Mouse (Mus musculus) cerebellum, adult 11 months (tissue): ENCODE results near the gene Mlxipl.
"Not testable (repeated sequence)": the region's sequence is repeated elsewhere in the genome, so short reads cannot be mapped to it uniquely, and the experiment has no call there.

Source experiments
- DNase-seq: peaks from one replicate; pipeline ENCODE4 v3.0.0; 2022

Mlxipl gene

GRCm38 (mm10) chr5:135089653-135090052 lies at the start of gene Mlxipl:
Gene Mlxipl, plus strand, starts transcription at chr5:135089890.
- DNase-seq, result no peak

GRCm38 (mm10) chr5:135040059-135040458 lies 49.6 kb upstream of the Mlxipl start:
- no peak for DNase-seq

GRCm38 (mm10) chr5:135040777-135041176 lies 48.9 kb upstream of the Mlxipl start:
- no peak for DNase-seq

GRCm38 (mm10) chr5:135042105-135042788 lies 47.4 kb upstream of the Mlxipl start:
- no peak for DNase-seq

DNA sequence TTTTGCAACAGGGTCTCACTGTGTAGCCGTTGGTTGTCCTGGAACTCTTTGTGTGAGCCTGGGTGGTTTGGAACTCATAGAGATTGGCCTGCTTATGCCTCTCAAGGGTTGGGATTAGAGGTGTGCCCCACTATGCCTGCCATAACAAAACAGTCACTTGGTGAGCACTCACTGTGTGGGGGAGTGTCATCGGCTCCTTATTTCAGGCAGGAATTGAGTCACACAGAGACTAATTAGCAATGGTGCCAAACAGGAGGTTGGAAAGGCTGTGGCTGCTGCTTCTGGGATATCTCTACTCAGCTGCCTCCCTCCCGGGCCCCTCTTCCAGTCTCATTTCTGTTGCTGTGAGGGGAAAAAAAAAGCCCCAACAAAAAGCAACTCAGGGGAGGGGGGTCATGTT lies 45.1 kb upstream of the Mlxipl start:
- no peak for DNase-seq

GRCm38 (mm10) chr5:135048539-135048938 lies 41.2 kb upstream of the Mlxipl start:
- DNase-seq, result no peak

DNA sequence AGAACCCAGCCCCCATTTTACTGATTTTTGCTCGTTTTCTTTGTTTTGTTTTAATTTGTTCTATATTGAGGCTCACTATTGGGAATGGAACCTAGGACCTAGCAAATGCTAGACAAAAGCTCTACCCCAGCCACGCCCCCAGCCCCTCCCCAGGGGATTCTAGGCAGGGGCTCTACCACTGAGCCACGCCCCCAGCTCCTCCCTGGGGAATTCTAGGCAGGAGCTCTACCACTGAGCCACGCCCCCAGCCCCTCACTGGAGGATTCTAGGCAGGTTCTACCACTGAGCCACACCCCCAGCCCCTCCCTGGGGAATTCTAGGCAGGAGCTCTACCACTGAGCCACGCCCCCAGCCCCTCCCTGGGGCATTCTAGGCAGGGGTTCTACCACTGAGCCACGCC lies 40.4 kb upstream of the Mlxipl start:
- DNase-seq, result not testable (repeated sequence)

GRCm38 (mm10) chr5:135053356-135053755 lies 36.3 kb upstream of the Mlxipl start:
- DNase-seq, result no peak

GRCm38 (mm10) chr5:135063629-135064381 lies 25.9 kb upstream of the Mlxipl start, which contains the start of gene Dnajc30:
Gene Dnajc30, plus strand, starts transcription at chr5:135064202.
- peak; percentile 96 for DNase-seq

GRCm38 (mm10) chr5:135064382-135064766 lies 25.3 kb upstream of the Mlxipl start:
- no peak for DNase-seq

DNA sequence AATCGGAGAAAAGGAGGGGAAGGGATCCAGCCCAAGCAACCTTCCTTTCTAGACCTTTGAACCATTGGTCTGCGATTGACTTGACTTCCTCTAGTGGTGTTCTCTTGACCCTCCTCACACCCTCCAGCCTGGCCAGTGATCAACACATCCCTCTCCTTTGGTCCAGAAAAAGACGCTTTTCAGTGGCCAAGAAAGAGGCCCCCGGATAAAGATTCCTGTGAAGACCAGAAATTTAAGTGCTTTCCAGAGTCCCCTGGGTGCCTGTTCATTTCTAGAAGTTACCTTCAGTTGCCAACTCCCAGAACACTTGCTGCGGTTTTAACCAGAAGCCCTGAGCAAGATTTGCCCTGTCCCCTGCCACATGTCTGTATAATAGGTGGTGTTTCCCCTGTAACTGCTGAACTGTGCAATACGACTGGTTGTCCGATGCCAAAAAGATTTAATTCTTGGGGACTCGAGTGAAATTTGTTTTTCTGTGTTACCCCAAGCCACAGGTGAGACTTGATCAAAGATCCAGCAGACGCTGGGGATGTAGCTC lies 24.7 kb upstream of the Mlxipl start, which contains the start of gene Bud23:
Bud23 (minus strand) TSS at position 51 of the 538 bp plus-strand sequence.
- not testable (repeated sequence) for DNase-seq

- no peak for DNase-seq
Observed at GRCm38 (mm10) chr5:135066008-135066407, 23.7 kb upstream of the Mlxipl start.

GRCm38 (mm10) chr5:135070448-135070847 lies 19.2 kb upstream of the Mlxipl start:
- no peak for DNase-seq

DNA sequence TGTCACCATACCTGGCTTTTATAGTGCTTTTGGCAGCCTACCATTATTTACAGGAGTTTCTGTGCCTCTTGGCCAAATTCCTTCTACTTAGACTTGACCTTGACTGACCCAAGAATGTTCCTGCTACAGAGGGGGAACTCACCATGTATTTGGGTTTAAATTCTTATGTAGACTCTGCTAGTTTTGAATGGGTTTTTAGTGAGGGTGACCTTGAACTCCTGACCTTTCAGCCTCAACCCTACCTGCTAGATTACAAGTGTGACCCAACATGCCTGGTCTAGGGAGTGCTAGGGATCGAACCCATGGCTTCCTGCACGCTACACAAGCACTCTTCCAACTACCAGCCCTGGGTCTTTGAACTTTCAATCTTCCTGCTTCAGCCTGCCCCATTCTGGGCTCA lies 17.6 kb upstream of the Mlxipl start:
- no peak for DNase-seq

GRCm38 (mm10) chr5:135072720-135073119 lies 17.0 kb upstream of the Mlxipl start:
- DNase-seq, result no peak

- peak; percentile 12 for DNase-seq
Observed at GRCm38 (mm10) chr5:135073349-135074150, 16.1 kb upstream of the Mlxipl start.

- no peak for DNase-seq
Observed at GRCm38 (mm10) chr5:135075655-135076054, 14.0 kb upstream of the Mlxipl start.

DNA sequence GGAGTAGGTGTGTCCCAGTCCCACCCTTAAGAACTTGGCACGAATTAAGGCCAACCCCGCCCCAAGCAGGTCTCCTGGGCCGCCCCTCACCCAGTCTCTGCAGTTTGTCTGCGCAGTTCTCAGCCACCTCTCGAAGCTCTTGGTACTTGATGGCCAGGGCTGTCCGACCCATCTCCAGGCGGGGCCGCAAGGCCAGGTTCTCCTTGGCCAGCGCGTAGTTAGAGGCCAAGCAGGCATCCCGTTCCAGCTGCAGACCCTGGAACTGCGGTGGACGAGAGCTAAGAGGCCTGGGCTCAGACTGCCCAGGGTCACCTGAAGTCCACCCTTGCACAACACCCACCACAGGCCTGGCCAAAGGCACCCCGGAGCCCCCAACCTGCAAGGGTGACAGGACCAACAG lies 13.3 kb upstream of the Mlxipl start:
- peak; percentile 12 for DNase-seq

DNA sequence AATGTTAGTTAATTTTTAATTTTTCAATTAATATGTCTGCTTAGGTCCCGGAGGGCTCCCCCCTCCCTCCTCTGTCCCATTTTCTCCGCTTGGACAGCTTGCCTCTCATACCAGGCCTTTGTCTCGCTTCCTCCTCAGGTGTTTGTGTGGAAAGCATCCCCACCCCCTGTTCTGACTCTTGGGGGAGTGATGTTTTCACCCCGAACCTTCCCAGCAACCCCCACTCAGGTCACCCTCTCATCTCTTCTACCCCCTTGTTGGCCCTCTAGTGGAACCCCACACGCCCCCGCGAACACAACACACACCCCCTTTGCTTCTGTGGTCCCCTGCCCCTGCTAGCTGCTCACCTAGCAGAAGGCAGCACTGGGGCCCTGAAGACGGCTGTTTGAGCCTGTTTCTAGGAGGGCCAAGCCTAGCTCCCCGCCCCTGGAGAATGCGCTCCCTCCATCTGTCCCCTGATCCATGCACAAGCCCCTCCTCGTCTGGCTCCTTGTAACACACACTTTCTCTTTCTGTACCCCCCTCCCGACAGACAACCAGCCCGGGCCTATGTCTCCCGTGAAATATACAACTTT lies 12.7 kb upstream of the Mlxipl start:
- peak; percentile 26 for DNase-seq

DNA sequence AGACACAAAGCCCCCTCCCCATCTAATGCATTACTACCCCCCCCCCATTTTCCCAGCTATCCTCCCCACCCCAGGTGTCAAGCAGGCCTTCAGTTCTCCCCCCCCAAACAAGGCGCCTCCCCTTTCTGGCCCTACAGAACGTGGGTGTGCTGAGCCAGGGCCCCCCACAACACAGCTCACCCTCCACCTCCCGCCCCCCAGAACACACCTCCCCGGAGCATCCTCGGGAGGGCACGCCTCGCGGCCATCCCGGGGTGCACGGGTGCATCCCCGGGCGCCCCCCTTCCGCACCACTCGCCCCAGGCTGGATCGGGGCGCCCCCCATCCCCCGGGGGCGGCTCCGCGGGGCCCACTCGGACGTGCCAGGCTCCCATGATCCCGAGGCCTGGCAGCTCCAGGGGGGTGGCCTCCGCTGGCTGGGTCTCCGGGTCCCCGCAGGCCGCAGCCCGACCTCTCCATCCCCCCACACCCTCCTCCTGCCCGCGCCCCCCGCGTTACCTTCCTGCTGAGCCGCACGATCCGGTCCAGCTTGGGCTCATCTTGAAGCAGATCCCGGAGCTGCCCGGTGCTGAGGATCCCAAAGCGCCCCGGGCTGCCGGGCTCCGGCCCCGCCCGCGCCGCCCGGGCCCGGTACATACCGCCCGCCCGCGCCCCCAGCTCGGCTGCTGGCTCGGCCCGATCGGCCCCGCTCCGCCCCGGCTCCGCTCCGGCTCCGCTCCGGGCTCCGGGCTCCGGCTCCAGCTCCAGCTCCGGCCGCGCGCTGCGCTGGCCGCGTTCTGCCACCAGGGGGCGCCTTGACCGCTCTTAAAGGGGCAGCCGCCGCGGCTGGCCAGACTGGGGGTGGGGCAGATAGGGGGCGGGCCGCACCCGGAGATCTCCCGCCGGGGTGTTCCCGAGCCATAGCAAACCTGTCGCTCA lies 11.9 kb upstream of the Mlxipl start, which contains the start of gene Vps37d:
Vps37d (minus strand) TSS at position 703 of the 918 bp plus-strand sequence.
- peak; percentile 93 for DNase-seq

DNA sequence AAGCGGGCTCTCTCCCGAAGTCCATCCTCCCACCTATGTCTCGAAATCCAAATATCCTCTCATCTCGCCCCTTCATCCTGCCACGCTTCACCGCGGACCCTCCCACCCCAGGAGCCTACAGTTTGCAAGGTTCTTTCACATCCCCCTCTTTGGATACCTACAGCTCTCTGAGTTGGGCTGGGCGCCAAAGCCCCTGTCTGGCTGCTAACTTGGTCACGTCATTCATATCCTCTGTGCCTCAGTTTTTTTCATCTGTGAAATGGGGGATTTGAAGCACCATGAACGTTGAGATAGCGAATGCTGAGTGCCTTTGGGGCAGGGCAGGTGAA lies 11.2 kb upstream of the Mlxipl start:
- no peak for DNase-seq

DNA sequence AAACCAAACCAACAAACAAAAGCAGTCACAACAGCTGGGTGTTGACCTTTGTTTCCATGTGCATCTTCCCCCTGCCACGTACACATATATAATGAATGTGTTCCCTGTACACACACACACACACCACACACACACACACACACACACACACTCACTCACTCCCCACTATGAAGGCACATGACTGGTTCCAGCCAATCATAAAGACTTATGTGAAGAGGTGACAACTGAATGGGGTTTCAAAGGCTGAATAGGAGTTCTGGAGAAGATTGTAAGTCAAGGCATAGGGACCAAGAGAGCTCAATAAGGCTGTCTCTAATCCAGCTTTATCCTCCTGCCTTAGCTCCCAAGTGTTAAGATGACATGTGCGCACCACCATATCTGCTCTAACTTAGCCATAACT lies 10.1 kb upstream of the Mlxipl start:
- no peak for DNase-seq
